Mouse (Mus musculus): ENCODE results near the gene Zfp456.
"Not testable (repeated sequence)": the region's sequence is repeated elsewhere in the genome, so short reads cannot be mapped to it uniquely, and the experiment has no call there.

Gene Zfp456

DNA sequence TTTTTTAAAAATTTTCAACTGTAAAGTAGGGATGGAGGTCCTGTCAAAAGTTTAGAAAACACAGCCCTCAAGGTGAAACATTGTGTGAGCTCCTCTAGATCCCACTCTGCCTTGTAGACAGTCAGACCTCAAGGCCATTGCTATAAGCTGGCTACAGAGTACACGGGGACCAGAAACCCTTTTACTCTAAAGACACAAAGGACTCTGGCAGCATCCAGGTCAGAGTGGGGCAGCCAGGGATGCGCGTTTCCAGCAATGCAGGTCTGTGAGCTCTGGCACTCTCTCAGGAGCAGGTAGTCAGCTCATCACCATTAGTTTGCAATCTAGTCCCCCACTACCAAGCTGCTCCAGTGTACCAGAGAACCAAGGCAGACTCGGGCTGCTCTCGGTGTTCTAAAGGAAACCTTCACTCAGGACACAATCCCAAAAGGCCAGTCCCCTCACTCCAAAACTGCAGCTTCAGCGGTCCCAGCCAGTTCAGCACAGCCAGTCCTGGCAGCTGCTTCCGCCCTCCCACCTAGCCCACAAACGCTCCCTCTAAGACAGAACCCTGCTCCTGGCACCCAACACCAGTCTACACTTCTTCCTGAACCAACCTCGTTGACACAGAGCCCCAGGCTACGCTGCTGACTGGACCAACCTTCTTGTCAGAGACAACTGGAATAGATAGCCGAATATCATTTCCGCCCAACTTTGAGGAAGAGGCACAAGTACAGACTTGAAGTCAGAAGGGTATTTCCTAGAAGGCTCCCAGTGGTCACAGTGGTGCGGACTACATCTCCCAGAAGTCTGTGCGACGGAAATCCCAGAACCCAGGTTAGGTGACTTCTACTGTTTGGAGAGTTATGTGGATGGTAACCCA, at the start of gene Zfp456, which contains the start of gene Gm28041:
TSS of gene Zfp456 (minus strand) at position 761 of the 862 bp plus-strand sequence.
TSS of gene Gm28041 (minus strand) at position 684 of the 862 bp plus-strand sequence.
- in situ Hi-C loops (cut with MboI; ENCODE audit: low sequenced_read_pairs), result not testable (repeated sequence)

DNA sequence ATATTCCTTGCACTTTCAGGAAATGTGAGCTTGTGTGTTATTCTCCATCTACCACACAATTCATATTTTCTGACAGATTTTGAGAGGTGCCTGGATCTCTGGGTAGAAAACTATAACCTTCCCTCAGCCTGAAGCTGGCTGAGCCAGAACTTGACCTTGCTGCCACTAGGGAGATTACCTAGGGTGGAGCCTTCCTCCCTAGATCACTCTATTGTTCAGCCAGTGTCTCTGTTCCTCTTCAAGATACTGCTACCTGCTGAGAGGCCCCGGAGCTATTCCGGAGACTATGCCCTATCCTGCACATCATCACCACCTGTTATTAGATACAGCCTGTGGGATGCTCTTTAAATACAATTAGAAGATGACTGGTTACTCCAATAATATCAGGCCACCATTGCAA, 46.9 kb upstream of the Zfp456 start:
- in situ Hi-C loops (cut with MboI; ENCODE audit: low sequenced_read_pairs), result loop anchor here (25.0 kb wide), 1 partner anchor 415 kb away; the partner anchor contains the start of gene Gm10037

DNA sequence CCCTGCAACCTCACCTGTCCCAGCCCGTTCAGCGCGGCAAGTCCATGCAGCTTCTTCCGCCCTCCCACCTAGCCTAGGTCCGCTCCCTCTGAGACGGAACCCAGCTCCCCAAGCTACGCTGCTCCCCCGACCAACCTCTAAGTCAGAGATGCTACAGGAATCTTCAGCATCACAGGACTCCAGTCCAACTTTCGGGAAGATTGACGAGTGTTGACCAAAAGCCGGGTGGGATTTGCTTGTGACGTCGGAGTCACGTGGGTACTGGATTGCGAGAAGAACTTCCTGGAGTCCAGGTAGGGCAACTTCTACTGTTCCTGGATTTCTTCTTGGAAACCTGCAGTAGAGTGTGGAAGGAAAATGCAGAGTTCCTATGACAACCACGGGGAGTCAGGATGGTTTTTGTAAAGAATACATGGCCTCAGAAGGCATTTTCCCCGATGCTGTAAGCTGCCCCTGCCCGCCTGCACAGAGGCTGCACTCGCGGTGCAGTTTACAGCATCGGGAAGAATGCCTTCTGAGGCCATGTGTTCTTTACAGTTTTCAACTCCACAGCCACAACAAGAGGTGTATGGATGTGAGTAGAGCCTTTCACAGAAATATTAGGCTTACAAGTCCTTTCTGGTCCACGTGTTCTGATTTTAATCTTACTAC, 45.7 kb upstream of the Zfp456 start, which contains the start of gene Zfp459:
TSS of gene Zfp459 (minus strand) at position 212 of the 651 bp plus-strand sequence.
- in situ Hi-C loops (cut with MboI; ENCODE audit: low sequenced_read_pairs), result loop anchor here (25.0 kb wide), 1 partner anchor 416 kb away; the partner anchor contains the start of gene Gm10037

DNA sequence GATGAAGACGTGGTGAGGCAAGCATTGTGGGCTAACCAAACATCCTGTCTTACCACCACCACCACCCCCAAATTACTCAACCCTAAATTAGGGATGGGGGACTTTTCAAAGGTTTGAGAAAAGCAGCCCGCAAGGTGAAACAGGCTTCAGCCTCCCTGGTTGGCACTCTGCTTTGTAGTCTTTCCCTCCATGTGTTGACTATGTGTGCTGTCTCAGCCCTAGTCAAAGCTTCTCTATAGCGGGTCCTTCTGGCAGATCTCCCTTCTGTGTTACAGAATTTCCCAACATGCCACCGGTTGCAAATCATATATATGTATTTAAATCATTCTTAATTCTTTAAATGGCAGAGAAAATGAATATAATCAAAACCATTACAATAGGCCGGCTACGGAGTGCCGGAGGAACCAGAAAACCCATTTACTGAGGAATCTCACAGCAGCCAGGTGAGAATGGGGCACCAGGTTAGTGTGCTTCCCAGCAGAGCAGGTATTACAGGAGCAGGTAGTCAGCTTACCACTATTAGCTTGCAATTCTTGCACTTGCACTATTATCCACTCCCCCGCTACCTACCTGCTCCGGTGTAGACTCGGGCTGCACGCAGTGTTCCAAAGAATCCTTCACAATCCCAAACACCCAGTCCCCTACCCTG, 45.1 kb upstream of the Zfp456 start:
- in situ Hi-C loops (cut with MboI; ENCODE audit: low sequenced_read_pairs), result loop anchor here (25.0 kb wide), 1 partner anchor 417 kb away; the partner anchor contains the start of gene Gm10037

DNA sequence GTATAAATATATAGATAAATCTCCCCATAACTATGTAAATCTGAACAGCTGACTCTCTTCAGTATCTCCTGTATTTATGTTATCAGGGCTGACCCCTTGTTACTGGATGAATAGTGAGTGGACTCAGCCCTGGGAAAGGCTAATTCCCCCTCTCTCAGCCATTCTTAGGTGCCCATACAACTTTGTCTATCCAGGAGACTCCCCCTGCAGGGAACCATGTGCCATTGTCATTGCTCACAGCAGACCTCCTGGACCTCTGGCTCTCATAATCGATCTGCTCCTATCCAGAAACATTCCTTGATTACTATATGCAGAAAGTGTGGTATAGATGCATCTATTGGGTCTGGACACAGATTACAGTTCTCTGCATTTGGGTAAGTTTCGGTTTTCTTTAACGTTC, 41.2 kb upstream of the Zfp456 start:
- in situ Hi-C loops (cut with MboI; ENCODE audit: low sequenced_read_pairs), result loop anchor here (25.0 kb wide), 1 partner anchor 420 kb away; the partner anchor contains the start of gene Gm10037

DNA sequence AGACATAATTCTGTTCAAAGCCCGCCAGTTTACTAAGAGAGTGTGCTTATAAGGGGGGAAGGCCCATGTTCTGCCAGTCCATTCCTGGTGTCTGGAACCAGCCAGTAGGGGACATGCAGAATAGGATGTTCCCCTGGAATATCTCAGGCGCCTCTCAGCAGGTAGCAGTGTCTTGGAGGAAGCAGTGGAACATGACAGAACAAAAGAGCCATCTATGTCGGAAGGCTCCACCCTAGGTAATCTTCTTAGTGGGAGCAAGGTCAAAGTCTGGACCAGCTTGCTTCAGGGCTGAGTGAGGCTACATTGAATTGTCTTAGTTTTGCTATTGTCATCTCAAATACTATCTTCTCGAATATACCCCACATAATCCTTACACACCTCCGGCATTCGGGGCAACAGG, 40.1 kb upstream of the Zfp456 start:
- in situ Hi-C loops (cut with MboI; ENCODE audit: low sequenced_read_pairs), result loop anchor here (25.0 kb wide), 1 partner anchor 422 kb away; the partner anchor contains the start of gene Gm10037

DNA sequence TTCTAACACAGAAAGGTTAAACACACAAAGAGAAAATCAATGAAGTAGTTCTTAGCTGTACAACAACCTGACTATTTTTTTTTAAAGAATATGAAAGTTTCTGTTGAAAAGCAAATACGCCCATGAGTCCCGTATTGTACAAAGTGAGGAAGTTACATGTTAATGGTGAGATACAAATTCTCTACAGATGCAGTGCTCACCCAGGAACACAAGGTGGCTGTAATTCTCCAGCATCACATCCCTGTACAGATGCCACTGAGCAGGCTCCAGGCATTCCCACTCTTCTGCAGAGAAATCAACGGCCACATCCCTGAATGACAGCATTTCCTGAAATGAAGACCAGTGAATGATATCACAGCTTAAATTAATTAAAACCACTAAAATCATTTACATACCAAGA, 38.0 kb upstream of the Zfp456 start:
- in situ Hi-C loops (cut with MboI; ENCODE audit: low sequenced_read_pairs), result loop anchor here (25.0 kb wide), 1 partner anchor 424 kb away; the partner anchor contains the start of gene Gm10037

DNA sequence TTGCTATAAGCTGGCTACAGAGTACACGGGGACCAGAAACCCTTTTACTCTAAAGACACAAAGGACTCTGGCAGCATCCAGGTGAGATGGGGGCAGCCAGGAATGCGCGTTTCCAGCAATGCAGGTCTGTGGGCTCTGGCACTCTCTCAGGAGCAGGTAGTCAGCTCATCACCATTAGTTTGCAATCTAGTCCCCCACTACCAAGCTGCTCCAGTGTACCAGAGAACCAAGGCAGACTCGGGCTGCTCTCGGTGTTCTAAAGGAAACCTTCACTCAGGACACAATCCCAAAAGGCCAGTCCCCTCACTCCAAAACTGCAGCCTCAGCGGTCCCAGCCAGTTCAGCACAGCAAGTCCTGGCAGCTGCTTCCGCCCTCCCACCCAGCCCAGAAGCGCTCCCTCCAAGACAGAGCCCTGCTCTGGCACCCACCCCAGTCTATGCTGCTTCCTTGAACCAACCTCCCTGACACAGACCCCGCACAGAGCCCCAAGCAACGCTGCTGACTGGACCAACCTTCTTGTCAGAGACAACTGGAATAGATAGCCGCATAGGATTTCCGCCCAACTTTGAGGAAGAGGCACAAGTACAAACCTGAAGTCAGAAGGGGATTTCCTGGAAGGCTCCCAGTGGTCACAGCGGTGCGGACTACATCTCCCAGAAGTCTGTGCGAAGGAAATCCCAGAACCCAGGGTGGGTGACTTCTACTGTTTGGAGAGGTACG, 23.7 kb upstream of the Zfp456 start, which contains the start of gene Zfp429:
TSS of gene Zfp429 (minus strand) at position 637 of the 721 bp plus-strand sequence.
- in situ Hi-C loops (cut with MboI; ENCODE audit: low sequenced_read_pairs), result not testable (repeated sequence)

DNA sequence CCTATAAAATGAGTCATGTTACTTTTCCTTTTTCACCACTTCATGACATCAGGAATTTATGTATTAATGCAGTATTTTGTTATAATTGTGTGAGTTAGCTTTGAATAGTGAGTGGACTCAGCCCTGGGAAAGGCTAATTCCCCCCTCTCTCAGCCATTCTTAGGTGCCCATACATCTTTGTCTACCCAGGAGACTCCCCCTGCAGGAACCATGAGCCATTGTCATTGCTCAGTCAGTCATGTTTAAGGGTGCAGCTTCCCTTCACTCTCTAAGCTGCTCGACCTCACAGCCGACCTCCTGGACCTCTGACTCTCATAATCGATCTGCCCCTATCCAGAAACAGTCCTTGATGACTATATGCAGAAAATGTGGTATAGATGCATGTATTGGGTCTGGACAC, 645 bp upstream of the Zfp456 start:
- in situ Hi-C loops (cut with MboI; ENCODE audit: low sequenced_read_pairs), result not testable (repeated sequence)

DNA sequence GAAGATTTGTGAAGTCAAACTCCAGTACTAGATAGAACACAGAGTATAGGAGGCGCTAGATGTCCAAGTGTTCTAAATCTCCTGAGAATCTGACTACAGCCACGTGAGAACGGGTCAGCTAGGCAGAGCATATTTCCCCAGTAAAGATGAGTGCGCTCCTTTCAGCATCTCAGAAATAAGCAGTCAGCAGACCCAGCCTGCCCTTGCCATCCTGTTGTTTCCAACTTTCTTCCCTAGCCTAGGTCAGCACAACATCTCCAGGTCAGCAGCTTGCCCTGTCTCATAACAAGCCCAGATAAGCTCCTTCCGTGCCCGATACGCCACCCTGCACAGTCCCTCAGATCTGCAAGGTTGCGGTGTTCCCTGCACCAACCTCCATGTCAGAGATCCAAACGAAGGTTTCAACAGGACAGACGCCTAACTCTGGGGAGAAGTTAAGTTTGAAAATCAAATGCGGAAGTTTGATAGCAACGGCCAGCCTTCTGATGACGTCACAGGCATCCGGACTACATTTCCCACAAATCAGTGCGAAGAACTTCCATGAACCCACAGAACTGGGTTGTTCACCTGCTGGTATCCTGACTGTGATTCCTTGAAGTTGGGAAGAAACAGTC, 15.4 kb downstream of the Zfp456 start, which contains the start of the genes Gm28044 and Zfp953:
TSS of gene Gm28044 (minus strand) at position 406 of the 614 bp plus-strand sequence.
TSS of gene Zfp953 (minus strand) at position 475 of the 614 bp plus-strand sequence.
- in situ Hi-C loops (cut with MboI; ENCODE audit: low sequenced_read_pairs), result no loop called here

DNA sequence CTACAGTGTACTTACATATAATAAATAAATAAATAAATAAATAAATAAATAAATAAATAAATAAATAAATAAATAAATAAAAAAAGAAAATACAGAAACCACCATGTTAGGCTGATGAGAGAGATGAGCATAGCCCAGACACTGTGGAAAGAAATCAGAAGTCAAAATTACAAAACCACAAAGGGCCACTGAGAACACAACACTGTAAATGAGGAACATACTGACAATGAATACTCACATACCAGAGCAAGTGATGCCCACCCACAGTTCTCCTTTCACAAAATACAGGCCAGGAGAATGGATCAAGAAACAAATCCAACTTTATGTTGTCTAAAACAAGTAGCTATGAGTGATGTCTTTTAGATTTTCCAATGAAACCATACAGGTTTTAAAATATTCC, 23.8 kb downstream of the Zfp456 start:
- in situ Hi-C loops (cut with MboI; ENCODE audit: low sequenced_read_pairs), result no loop called here

DNA sequence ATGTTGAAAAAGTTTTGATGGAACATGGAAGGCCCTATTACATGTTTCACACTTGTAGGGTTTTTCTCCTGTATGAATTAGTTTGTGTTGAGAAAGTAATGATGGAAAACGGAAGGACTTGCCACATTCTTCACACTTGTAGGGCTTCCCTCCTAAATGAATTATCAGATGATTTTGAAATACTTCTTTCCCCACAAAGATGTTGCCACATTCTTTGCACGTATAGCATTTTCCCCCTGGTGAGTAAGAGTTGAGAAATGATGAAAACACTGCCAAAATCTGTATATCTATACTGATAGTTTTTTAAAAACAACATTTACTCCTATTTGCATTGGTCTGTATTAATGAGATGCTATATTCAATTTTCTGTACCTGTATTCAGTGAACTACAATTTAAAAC, 32.2 kb downstream of the Zfp456 start:
- in situ Hi-C loops (cut with MboI; ENCODE audit: low sequenced_read_pairs), result no loop called here

DNA sequence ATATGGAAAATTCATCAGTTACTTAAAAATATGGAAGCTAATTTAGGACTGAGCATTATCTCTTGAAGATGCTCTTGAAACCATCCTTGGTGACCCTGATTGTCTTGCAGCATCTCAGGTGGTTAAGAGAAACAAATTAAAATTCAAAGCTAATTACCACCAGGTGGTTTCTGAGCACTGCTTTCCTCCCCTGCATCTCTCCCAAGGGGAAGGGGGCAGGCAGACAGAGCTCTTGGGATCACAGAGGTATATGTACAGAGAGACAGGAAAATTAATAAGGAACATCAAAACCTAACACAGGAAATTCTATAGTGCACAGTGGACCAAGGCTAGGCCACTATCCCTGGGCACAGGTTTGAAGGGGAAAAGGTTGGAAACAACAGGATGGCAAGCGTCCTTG, 42.7 kb downstream of the Zfp456 start:
- in situ Hi-C loops (cut with MboI; ENCODE audit: low sequenced_read_pairs), result no loop called here

DNA sequence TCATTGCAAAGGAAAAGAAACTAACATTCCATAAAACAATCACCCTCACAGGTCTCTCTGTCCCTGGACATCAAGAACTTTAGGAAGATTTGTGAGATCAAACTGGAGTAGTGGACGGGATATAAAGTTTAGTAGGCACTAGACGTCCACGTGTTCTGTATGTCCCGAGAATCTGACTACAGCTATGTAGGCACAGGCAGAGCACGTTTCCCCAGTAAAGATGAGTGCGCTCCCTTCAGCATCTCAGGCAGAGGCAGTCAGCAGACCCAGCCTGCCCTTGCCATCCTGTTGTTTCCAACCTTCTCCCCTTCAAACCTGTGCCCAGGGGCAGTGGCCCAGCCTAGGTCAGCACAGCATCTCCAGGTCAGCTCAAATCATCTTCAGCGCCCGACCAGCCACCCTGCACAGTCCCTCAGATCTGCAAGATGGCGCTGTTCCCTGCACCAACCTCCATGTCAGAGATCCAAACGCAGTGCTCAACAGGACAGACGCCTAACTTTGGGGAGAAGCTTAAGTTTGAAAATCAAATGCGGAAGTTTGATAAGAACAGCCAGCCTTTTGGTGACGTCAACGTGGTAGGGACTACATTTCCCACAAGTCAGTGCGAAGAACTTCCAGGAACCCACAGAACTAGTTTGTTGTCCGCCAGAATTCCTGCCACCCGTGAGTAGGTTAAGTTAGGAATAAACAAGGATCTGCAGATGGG, 43.4 kb downstream of the Zfp456 start, which contains the start of gene Zfp595:
TSS of gene Zfp595 (minus strand) at position 552 of the 706 bp plus-strand sequence.
- in situ Hi-C loops (cut with MboI; ENCODE audit: low sequenced_read_pairs), result no loop called here

Measured in CH12F3 (cell line).